Mouse (Mus musculus): Measurements from ENCODE around the gene Cacna1d. TPM values are rescaled to one million over a fixed set of nuclear protein-coding genes. Genes with fewer than 3 reads are reported as not detected.
A peak's percentile ranks its signal among the peaks of the same experiment; 100 is the strongest.

The Cacna1d gene
- polyA plus RNA-seq, 1 experiment from 2014 or later = 3.0 TPM

DNA sequence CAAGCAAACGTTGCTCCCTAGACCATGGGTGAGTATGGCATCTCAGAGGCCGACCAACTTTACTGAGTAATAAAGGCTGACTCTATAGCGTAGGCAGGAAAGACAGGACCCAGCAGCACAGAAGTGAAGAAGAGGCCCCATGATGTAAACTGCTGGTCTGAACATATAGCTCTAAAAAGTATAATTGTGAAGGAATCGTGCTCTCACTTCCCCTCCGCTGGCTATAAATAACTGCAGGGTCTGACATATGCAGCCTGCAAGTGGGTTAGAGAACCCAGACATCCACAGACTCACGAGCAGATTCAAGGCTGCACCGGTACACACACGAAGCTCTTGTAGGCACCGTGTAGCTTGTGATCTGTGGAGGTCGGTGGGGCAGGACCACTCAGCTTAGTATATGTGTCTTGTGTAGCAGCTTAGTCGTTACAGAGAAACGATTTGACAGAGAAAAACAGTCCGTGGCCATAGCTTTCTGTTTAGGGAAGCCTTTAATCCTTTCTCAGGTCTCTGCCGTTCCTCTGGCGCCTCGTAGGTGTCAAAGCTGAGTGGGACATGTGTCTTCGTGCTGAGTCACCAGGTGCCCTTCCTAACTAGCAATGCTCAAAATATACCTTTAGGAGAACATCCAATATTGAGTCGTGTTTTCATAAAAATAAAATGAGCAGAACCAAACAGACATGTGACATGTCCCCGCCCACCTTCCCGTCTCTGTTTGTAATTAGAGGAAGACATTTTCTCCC, 366.1 kb downstream of the Cacna1d start:
- Histone ChIP-seq H3K27ac (no peak overlapping the region), H3K36me3 (ENCODE audit: insufficient read depth, low read length) (no peaks in the 10 kb centered on the region), H3K9me3 (replicated peaks; ENCODE audit: low read length) (no peaks in the 10 kb centered on the region), H3K4me3 (replicated peaks; ENCODE audit: low read depth, low read length) (no peak overlapping the region), H3K27me3 (ENCODE audit: insufficient read depth, low read length) (no peaks in the 10 kb centered on the region), H3K9ac (ENCODE audit: low read depth, low read length) (no peak overlapping the region), H3K4me1 (replicated peaks; ENCODE audit: insufficient read depth, low read length) (no peaks in the 10 kb centered on the region), H3K4me2 (ENCODE audit: low read length) (no peak overlapping the region; the same call in 1 of the 2 replicates)
- TF ChIP-seq CTCF (IDR thresholded peaks at IDR 0.05; ENCODE audit: low read depth) = no peak
- 55% methylated on average over 20 of the region's 20 CpGs for WGBS
- ATAC-seq (replicated peaks; ENCODE audit: low FRiP score, low read depth) (no peak), DNase-seq (ENCODE audit: low spot score) (no peak)

DNA sequence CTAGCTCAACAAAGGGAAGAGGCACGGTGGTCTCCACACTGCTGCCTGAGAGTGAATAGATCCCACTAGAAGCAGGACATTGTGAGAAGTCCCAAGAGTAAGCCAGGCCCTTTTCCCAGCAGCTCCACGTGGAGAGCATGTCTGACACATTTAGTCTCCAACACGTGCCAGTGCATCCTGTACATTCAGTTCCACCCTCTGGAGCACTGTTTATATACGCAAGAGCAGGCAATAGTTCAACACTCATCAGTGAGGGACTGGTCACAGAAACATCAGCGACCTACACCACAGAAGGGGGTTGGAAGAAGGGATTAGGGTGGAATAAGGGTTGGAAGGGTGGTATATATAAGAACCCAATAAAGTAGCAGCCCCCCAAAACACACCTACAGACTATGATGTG, 371.2 kb downstream of the Cacna1d start:
- Histone ChIP-seq H3K27me3 (ENCODE audit: insufficient read depth, low read length) (no peaks in the 10 kb centered on the region), H3K4me2 (ENCODE audit: low read length) (no peak overlapping the region), H3K4me3 (replicated peaks; ENCODE audit: low read depth, low read length) (no peak overlapping the region), H3K9me3 (replicated peaks; ENCODE audit: low read length) (no peaks in the 10 kb centered on the region), H3K9ac (ENCODE audit: low read depth, low read length) (no peak overlapping the region), H3K36me3 (ENCODE audit: insufficient read depth, low read length) (no peaks in the 10 kb centered on the region), H3K27ac (no peak overlapping the region), H3K4me1 (replicated peaks; ENCODE audit: insufficient read depth, low read length) (no peaks in the 10 kb centered on the region)
- WGBS = 77% methylated on average over 5 of the region's 5 CpGs
- ATAC-seq (replicated peaks; ENCODE audit: low FRiP score, low read depth) = no peak
- no peak for DNase-seq (ENCODE audit: low spot score)
- TF ChIP-seq CTCF (IDR thresholded peaks at IDR 0.05; ENCODE audit: low read depth) = no peak

DNA sequence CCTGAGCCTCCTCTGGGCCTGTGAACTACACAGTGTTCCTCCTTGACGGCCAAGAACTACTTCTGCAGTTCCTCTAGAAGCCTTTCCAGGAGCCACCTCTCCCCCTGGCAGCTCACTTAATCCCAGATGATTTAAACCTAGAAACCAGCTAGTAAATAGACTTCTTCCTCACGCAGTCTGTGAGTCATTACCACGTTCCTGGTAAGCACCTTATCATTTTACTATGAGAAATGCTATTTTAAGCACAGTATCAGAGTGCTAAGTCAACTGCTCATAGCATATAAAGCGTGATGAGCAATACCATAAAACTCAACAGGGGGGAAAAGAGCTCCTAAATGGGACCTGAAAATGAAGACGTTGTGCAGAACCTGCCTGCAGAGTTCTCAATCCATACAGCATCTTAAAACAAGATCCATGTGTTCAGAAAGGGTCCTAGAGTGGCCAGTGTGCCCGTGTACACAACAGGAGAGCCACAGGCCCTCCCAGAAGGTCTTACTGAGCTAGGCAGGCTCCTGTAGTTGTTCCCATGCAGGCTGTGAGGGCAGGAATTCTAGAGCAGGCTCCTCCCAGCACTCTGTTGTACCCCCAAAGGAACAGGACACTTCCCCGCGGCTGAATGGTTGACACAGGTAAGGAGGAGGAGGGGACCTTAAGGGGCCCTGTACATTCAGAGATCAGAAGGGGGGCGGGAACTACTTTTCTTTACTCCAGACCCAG, 377.7 kb downstream of the Cacna1d start:
- no peak for DNase-seq (ENCODE audit: low spot score)
- no peaks in the 10 kb centered on the region for H3K4me1 ChIP-seq (replicated peaks; ENCODE audit: insufficient read depth, low read length)
- H3K4me3 ChIP-seq (replicated peaks; ENCODE audit: low read depth, low read length) = no peak overlapping the region
- no peaks in the 10 kb centered on the region for H3K27me3 ChIP-seq (ENCODE audit: insufficient read depth, low read length)
- no peak for TF ChIP-seq CTCF (IDR thresholded peaks at IDR 0.05; ENCODE audit: low read depth)
- 57% methylated on average over 9 of the region's 9 CpGs for WGBS
- no peaks in the 10 kb centered on the region for H3K9me3 ChIP-seq (replicated peaks; ENCODE audit: low read length)
- H3K36me3 ChIP-seq (ENCODE audit: insufficient read depth, low read length) = no peaks in the 10 kb centered on the region
- no peak overlapping the region for H3K27ac ChIP-seq
- H3K9ac ChIP-seq (ENCODE audit: low read depth, low read length) = no peak overlapping the region
- no peak overlapping the region for H3K4me2 ChIP-seq (ENCODE audit: low read length)
- no peak for ATAC-seq (replicated peaks; ENCODE audit: low FRiP score, low read depth)

DNA sequence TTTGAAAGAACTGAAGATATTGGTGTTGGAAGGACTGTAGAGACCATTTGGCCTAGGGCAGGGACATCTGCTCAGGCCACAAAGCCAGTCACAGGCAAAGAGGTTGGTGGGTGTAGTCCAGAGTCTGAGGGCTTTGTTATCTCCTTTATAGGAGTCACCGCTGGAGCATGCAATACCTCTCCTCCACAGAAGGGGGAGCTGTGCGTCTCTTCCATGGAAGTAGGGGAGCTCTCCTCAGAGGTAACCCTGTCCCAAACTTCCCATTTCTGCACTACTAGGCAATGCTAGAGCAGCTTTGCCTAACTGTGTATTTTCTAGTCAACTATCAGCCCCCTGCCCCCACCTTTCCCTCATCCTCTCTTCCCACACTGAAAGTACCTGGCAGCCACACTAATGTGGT, 382.2 kb downstream of the Cacna1d start:
- Histone ChIP-seq H3K4me3 (replicated peaks; ENCODE audit: low read depth, low read length) (no peak overlapping the region), H3K4me2 (ENCODE audit: low read length) (no peak overlapping the region), H3K9ac (ENCODE audit: low read depth, low read length) (no peak overlapping the region), H3K36me3 (ENCODE audit: insufficient read depth, low read length) (no peaks in the 10 kb centered on the region), H3K27ac (no peak overlapping the region), H3K9me3 (replicated peaks; ENCODE audit: low read length) (no peaks in the 10 kb centered on the region), H3K4me1 (replicated peaks; ENCODE audit: insufficient read depth, low read length) (no peaks in the 10 kb centered on the region), H3K27me3 (ENCODE audit: insufficient read depth, low read length) (no peaks in the 10 kb centered on the region)
- WGBS = 52% methylated on average over 2 of the region's 2 CpGs
- DNase-seq (ENCODE audit: low spot score) = peak; percentile 14
- peak; percentile 60 for TF ChIP-seq CTCF (IDR thresholded peaks at IDR 0.05; ENCODE audit: low read depth)
- ATAC-seq (replicated peaks; ENCODE audit: low FRiP score, low read depth) = no peak

DNA sequence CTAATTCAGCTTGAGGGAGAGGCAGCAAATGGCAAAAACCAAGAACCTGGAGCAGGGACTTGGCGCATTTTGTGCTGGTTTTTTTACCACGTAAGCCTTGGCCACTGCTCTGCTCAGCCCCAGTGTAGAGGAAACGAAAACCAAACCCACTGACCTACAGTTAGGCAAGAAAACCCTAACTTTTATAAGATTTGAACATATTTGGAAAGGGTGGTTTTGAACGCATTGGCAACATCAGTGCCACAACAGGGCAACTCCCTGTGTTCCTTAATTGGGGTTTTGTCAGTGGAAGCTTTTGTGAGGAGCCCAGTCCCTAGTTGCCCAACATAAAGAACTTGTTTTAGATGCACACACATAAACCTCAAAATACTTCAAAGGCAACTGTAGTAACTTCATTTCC, 384.7 kb downstream of the Cacna1d start:
- H3K4me1 ChIP-seq (replicated peaks; ENCODE audit: insufficient read depth, low read length) = no peaks in the 10 kb centered on the region
- DNase-seq (ENCODE audit: low spot score) = no peak
- TF ChIP-seq CTCF (IDR thresholded peaks at IDR 0.05; ENCODE audit: low read depth) = no peak
- H3K4me3 ChIP-seq (replicated peaks; ENCODE audit: low read depth, low read length) = no peak overlapping the region
- H3K4me2 ChIP-seq (ENCODE audit: low read length) = no peak overlapping the region
- no peaks in the 10 kb centered on the region for H3K27me3 ChIP-seq (ENCODE audit: insufficient read depth, low read length)
- H3K36me3 ChIP-seq (ENCODE audit: insufficient read depth, low read length) = no peaks in the 10 kb centered on the region
- ATAC-seq (replicated peaks; ENCODE audit: low FRiP score, low read depth) = no peak
- no peak overlapping the region for H3K9ac ChIP-seq (ENCODE audit: low read depth, low read length)
- no peaks in the 10 kb centered on the region for H3K9me3 ChIP-seq (replicated peaks; ENCODE audit: low read length)
- WGBS = 92% methylated on average over 4 of the region's 4 CpGs
- H3K27ac ChIP-seq = no peak overlapping the region

DNA sequence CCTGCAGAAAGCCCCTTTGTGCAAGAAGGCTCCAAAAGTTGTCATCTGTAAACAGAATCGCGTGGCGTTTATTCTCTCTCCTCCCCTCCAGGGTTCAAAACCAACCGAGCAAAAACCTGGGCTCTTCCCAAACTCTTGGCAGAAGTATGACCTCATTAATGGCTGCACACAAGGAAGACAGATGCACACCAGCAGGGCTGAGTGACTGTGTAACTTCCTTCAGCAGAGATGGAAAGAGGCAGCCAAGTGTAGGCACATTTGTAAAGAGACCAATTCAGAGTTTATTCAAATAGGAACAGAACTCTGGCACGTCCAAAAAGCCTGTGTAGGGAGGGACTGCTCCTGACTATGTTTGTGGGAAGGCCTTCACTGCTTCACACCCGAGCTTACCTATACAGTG, 385.7 kb downstream of the Cacna1d start:
- H3K9me3 ChIP-seq (replicated peaks; ENCODE audit: low read length) = no peaks in the 10 kb centered on the region
- H3K4me3 ChIP-seq (replicated peaks; ENCODE audit: low read depth, low read length) = no peak overlapping the region
- no peaks in the 10 kb centered on the region for H3K36me3 ChIP-seq (ENCODE audit: insufficient read depth, low read length)
- ATAC-seq (replicated peaks; ENCODE audit: low FRiP score, low read depth) (no peak), DNase-seq (ENCODE audit: low spot score) (no peak)
- H3K27me3 ChIP-seq (ENCODE audit: insufficient read depth, low read length) = no peaks in the 10 kb centered on the region
- H3K9ac ChIP-seq (ENCODE audit: low read depth, low read length) = no peak overlapping the region
- WGBS = 61% methylated on average over 6 of the region's 6 CpGs
- no peak for TF ChIP-seq CTCF (IDR thresholded peaks at IDR 0.05; ENCODE audit: low read depth)
- no peak overlapping the region for H3K27ac ChIP-seq
- H3K4me2 ChIP-seq (ENCODE audit: low read length) = no peak overlapping the region
- no peaks in the 10 kb centered on the region for H3K4me1 ChIP-seq (replicated peaks; ENCODE audit: insufficient read depth, low read length)

All from kidney, postnatal 0 days (tissue).